Mouse (Mus musculus) limb, embryonic 15.5 days (tissue): ENCODE data around the gene Spn. TPM values are rescaled to one million over a fixed set of nuclear protein-coding genes. Genes with fewer than 3 reads are reported as not detected.

Experiments
- ATAC-seq: fragments of 200-750 bp; cut with Nextera tagmentation; 2 replicates; pipeline ENCODE4 v1.8.0; 2017; ENCODE audit warnings: low read depth, moderate TSS enrichment; ENCODE audit not compliant: insufficient number of reproducible peaks, low FRiP score, low TSS enrichment
- H3K27ac ChIP-seq: fragments of 300-500 bp; sonication (generic); 2 replicates; pipeline ENCODE4 v1.5.1; 2015; ENCODE audit warnings: moderate library complexity, mild to moderate bottlenecking, inconsistent platforms
- H3K27me3 ChIP-seq: fragments of 300-500 bp; sonication (generic); 2 replicates; pipeline ENCODE4 v1.6.1; 2015; ENCODE audit warnings: inconsistent platforms
- H3K36me3 ChIP-seq: fragments of 300-500 bp; sonication (generic); 2 replicates; pipeline ENCODE4 v1.6.1; 2015; ENCODE audit warnings: inconsistent platforms
- H3K4me1 ChIP-seq: fragments of 300-500 bp; sonication (generic); 2 replicates; pipeline ENCODE4 v1.6.1; 2015; ENCODE audit warnings: inconsistent platforms
- H3K4me2 ChIP-seq: fragments of 300-500 bp; sonication (generic); 2 replicates; pipeline ENCODE4 v1.6.1; 2015; ENCODE audit warnings: mild to moderate bottlenecking, inconsistent platforms
- H3K4me3 ChIP-seq: fragments of 300-500 bp; sonication (generic); 2 replicates; pipeline ENCODE4 v1.5.1; 2015; ENCODE audit warnings: mild to moderate bottlenecking, inconsistent platforms
- H3K9ac ChIP-seq: fragments of 300-500 bp; sonication (generic); 2 replicates; pipeline ENCODE4 v1.6.1; 2015; ENCODE audit warnings: inconsistent platforms
- H3K9me3 ChIP-seq: fragments of 300-500 bp; sonication (generic); 2 replicates; pipeline ENCODE4 v1.6.1; 2016; ENCODE audit warnings: inconsistent platforms
- WGBS: fragments of 180-500 bp; shearing (Covaris S2); methylation state at CpG from one replicate; pipeline ENCODE4 v1.1.7; 2015; 5-methylcytosine and 5-hydroxymethylcytosine counted together
- polyA plus RNA-seq: library from polyadenylated mRNA; unstranded; fragments of >200 nt; fragmentation: Nextera tagmentation; extraction: Ambion mirVana; gene quantifications from 2 replicates; pipeline ENCODE4 v1.2.1, GENCODE M21; 2015

The Spn gene
- polyA plus RNA-seq, 1 experiment from 2014 or later: 0.81 TPM

DNA sequence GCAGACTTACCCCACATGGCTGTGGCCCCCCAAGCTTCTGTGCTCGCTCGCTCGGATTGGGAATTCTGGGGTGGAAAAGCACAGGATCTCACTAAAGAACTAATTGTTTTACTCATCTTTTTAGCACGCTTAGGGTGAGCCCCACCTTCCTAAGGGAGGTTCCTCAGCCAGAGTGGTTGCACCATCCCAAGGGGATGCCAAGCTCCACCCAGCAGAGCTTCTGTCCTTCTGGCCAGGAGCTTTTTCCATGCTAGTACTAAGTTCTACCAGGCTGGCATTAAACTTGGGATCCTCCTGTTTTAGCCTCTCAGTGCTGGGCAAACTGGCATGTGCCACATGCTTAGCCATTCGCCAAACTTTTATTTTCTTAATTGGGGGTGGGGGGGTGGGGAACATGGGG lies 24.9 kb upstream of the Spn start:
- Histone ChIP-seq H3K27me3 (no peaks in the 10 kb centered on the region), H3K9me3 (no peaks in the 10 kb centered on the region), H3K4me1 (no peaks in the 10 kb centered on the region), H3K27ac (no peak overlapping the region), H3K4me3 (no peak overlapping the region), H3K9ac (no peak overlapping the region), H3K36me3 (no peaks in the 10 kb centered on the region), H3K4me2 (no peak overlapping the region)
- 83% methylated on average over 5 of the region's 5 CpGs for WGBS
- ATAC-seq: no peak

DNA sequence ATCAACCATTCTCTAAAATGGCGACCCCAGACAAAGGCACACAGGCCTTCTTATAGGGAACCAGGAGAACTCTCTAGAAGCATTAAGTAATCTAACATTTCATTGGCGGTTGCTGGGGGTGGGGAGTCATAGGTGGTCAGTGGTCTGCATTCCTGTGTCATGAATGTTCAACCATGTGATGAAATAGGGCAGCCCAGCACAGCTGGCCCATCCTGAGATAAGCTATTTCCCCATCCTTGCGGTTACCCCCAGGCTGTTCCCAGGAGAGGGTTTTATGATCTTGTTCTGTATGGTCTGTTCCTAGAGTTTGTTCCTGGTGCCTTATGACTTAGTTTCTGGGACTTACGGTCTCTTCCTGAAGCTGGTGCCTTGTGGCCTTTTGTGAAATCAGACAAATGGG lies 19.9 kb upstream of the Spn start:
- Histone ChIP-seq H3K4me2 (no peak overlapping the region), H3K9me3 (no peaks in the 10 kb centered on the region), H3K4me1 (no peaks in the 10 kb centered on the region), H3K27ac (no peak overlapping the region), H3K4me3 (no peak overlapping the region), H3K27me3 (no peaks in the 10 kb centered on the region), H3K9ac (no peak overlapping the region), H3K36me3 (no peaks in the 10 kb centered on the region)
- 75% methylated on average over 4 of the region's 4 CpGs for WGBS
- no peak for ATAC-seq

DNA sequence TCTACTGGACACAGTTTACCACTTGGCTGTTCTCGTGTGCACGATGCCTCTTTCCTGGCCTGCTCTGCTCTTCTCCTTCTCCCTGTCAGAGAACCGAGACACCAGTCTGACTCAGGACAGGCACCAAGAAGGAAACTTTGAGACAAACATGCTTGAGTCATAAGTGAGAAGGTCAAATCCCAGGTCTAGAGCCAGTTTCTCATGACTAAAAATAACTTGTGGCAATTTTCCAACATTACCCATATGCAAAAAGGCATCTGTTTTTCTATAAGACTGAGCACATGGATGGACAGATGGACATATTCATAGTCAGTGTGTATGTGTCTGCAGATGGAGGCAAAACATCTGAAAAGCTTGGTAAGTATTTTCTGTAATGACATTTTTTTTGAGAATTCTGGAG lies 15.9 kb upstream of the Spn start:
- H3K9me3 ChIP-seq: no peaks in the 10 kb centered on the region
- no peak overlapping the region for H3K4me3 ChIP-seq
- WGBS: 80% methylated on average over 3 of the region's 3 CpGs
- H3K9ac ChIP-seq: no peak overlapping the region
- no peaks in the 10 kb centered on the region for H3K27me3 ChIP-seq
- no peaks in the 10 kb centered on the region for H3K4me1 ChIP-seq
- no peaks in the 10 kb centered on the region for H3K36me3 ChIP-seq
- ATAC-seq: no peak
- no peak overlapping the region for H3K27ac ChIP-seq
- H3K4me2 ChIP-seq: no peak overlapping the region

DNA sequence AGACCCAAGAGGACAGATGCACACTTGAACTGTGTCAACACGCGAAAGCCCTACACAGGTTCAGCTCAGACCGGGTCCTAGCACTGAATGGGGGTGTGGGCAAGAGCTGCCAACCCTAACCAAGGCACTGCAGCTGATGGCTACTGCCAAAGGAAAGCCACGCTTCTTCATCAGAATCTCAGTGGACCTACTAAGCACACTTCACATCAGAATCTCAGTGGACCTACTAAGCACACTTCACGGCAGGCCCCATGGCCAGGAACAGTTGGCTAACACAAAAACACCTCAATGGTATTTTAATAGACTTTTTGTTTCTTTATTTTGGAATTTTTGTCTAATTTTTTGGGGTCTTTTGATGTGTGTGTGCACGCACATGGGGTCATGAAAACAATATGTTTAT lies 14.8 kb upstream of the Spn start:
- H3K36me3 ChIP-seq: no peaks in the 10 kb centered on the region
- no peak for ATAC-seq
- WGBS: 90% methylated on average over 6 of the region's 6 CpGs

DNA sequence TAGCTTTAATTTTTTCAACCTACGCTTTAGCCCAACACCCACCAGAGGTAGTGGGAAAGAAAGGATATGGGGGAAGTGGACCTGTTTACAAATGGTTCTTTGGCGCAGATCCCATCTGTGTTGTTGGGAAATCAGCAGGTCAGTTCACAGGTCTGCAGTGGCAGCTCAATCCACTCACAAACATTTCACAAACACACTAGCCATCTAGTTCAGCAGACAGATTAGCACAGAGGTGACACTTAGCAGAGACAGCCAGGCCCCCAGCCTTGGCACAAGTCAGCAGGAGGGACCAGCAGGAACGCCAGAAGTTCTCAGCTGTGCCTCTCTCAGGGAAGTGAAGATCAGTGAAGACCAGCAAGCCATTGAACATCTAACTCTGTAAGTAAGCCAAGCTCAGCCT lies 10.3 kb upstream of the Spn start:
- no peak overlapping the region for H3K4me2 ChIP-seq
- no peaks in the 10 kb centered on the region for H3K36me3 ChIP-seq
- H3K27me3 ChIP-seq: no peaks in the 10 kb centered on the region
- no peak overlapping the region for H3K27ac ChIP-seq
- no peak overlapping the region for H3K4me3 ChIP-seq
- WGBS: 51% methylated on average over 3 of the region's 3 CpGs
- H3K9me3 ChIP-seq: no peaks in the 10 kb centered on the region
- H3K4me1 ChIP-seq: no peaks in the 10 kb centered on the region
- ATAC-seq: no peak
- no peak overlapping the region for H3K9ac ChIP-seq

More for the DNA sequence above, 14.8 kb upstream of the Spn start:
- no peak overlapping the region for H3K4me3 ChIP-seq
- H3K4me1 ChIP-seq: no peaks in the 10 kb centered on the region
- H3K9me3 ChIP-seq: no peaks in the 10 kb centered on the region
- no peak overlapping the region for H3K9ac ChIP-seq
- H3K27ac ChIP-seq: no peak overlapping the region
- H3K27me3 ChIP-seq: no peaks in the 10 kb centered on the region
- no peak overlapping the region for H3K4me2 ChIP-seq

DNA sequence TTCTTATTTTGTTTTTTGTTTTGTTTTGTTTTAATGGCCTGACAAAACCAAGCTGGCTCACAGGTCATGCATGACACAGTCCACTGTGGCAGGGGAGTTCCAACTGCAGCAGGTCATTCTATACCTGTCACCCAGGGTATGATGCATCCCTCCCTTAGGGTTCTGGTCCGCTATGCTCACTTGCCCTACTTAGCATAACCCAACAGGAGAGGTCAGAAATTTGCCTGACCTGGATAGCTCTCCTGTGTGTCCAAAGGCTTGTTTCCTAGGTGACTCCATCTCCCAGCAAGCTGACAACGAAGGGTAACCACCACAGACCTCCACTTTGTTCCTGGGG lies 8.6 kb upstream of the Spn start:
- Histone ChIP-seq H3K4me2 (no peak overlapping the region), H3K4me1 (no peaks in the 10 kb centered on the region), H3K9ac (no peak overlapping the region), H3K4me3 (no peak overlapping the region), H3K27ac (no peak overlapping the region), H3K27me3 (no peaks in the 10 kb centered on the region), H3K36me3 (no peaks in the 10 kb centered on the region), H3K9me3 (no peaks in the 10 kb centered on the region)
- ATAC-seq: no peak
- WGBS: 67% methylated on average over 2 of the region's 2 CpGs

DNA sequence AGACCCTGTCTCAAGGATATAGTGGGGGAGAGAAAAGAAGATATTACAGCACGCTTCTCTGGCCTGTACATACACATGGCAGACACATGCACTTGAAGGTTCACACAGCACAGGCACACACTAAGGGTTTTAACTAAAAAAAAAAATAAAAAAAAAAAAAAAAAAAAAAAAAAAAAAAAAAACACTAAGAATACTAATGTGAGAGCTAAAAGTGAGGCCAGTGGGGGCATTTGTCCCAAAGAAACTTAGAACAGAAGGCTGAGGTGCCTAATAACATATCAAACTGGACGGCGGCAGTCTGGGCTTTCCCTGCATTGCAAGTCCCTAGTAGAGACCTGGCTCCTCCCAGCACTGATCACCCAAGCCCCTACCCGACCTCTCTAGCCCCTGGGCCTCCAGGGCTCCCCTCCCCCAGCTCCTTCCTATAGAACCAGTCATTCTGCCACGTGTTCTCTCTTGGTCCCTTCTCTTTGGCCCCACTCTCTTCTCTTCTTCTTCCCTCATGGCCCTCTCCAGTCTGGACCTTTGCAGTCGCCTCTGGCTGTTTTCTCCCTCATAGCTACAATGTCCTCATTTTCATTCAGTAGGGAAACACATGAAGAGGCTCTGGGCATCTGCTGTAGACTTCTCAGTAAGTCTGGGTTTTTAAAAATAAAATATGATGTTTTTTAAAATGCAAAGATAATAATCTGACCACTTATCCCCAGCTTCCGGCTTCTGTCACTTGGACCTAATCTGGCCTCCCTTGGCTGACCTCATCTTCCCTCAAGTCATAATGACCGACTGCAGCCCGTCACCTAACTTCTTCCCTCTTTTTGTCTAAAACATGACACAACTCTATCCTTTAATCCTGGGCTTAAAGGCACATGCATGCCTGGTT lies 8.0 kb upstream of the Spn start:
- H3K9ac ChIP-seq: no peak overlapping the region
- no peaks in the 10 kb centered on the region for H3K27me3 ChIP-seq
- no peaks in the 10 kb centered on the region for H3K4me1 ChIP-seq
- no peaks in the 10 kb centered on the region for H3K9me3 ChIP-seq
- no peak overlapping the region for H3K4me3 ChIP-seq
- ATAC-seq: no peak
- H3K36me3 ChIP-seq: no peaks in the 10 kb centered on the region
- WGBS: 52% methylated on average over 9 of the region's 9 CpGs
- no peak overlapping the region for H3K4me2 ChIP-seq
- no peak overlapping the region for H3K27ac ChIP-seq

DNA sequence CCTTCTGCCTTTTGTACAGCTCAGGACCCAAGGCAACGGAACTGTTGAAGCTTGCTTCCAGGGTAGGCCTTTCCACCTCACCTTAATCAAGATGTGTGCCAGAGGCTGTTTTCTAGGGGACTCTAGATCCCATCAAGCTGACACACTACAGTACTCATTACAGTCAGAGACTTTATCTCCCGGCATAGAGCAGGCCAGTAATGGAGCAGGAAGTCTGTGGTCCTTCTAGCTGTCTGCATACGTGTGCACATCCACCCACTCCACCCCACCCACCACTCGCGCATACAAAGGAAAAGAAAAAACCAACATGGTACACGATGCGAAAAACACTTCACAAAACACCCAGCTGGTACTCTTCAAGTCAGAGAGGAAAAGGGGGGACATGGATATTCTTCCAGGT lies 6.8 kb upstream of the Spn start:
- H3K9ac ChIP-seq: no peak overlapping the region
- no peak overlapping the region for H3K27ac ChIP-seq
- no peaks in the 10 kb centered on the region for H3K4me1 ChIP-seq
- no peaks in the 10 kb centered on the region for H3K9me3 ChIP-seq
- no peaks in the 10 kb centered on the region for H3K36me3 ChIP-seq
- no peak overlapping the region for H3K4me2 ChIP-seq
- WGBS: 84% methylated on average over 7 of the region's 7 CpGs
- H3K4me3 ChIP-seq: no peak overlapping the region
- no peaks in the 10 kb centered on the region for H3K27me3 ChIP-seq
- ATAC-seq: no peak

DNA sequence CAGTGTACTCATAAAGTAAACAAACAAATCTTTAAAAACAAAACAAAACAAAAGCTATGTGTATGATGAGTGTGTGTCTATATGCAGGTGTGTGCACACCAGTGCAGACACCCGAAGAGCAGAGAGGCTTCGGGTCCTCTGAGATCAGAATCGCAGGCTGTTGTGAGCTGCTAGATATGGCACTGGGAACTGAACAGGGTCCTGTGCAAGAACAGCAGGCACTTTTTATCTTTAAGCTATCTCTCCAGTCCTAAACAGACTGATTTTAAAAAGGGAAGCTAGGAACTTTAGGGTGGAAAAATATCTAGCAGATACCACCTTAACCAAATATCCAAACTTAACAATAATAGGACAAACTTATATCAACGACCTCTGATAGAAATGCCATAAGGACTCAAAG lies 5.0 kb upstream of the Spn start:
- no peak overlapping the region for H3K4me2 ChIP-seq
- ATAC-seq: no peak
- no peaks in the 10 kb centered on the region for H3K27me3 ChIP-seq
- H3K9ac ChIP-seq: no peak overlapping the region
- WGBS: 83% methylated on average over 4 of the region's 4 CpGs
- H3K36me3 ChIP-seq: no peaks in the 10 kb centered on the region
- H3K4me3 ChIP-seq: no peak overlapping the region
- H3K27ac ChIP-seq: no peak overlapping the region
- no peaks in the 10 kb centered on the region for H3K4me1 ChIP-seq
- H3K9me3 ChIP-seq: no peaks in the 10 kb centered on the region

DNA sequence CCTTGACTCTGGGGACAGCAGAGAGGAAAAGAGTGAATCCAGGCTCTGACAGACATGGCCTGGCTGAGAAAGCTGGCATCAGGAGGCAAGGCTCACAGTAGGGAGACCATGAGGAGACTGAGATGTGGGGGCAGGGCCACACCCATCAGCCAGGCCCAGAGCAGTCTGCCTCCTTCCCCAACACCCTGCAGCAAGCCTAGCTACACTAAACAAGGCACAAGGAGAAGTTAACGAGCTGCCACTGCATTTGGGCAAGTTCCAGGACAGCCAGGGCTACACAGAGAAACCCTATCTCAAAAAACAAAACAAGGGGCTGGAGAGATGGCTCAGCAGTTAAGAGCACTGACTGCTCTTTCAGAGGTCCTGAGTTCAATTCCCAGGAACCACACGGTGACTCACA lies 4.6 kb upstream of the Spn start:
- H3K9ac ChIP-seq: no peak overlapping the region
- H3K4me3 ChIP-seq: no peak overlapping the region
- H3K4me2 ChIP-seq: no peak overlapping the region
- no peaks in the 10 kb centered on the region for H3K4me1 ChIP-seq
- H3K9me3 ChIP-seq: no peaks in the 10 kb centered on the region
- H3K27ac ChIP-seq: no peak overlapping the region
- H3K27me3 ChIP-seq: no peaks in the 10 kb centered on the region
- ATAC-seq: no peak
- no peaks in the 10 kb centered on the region for H3K36me3 ChIP-seq
- WGBS: 47% methylated on average over 2 of the region's 2 CpGs

DNA sequence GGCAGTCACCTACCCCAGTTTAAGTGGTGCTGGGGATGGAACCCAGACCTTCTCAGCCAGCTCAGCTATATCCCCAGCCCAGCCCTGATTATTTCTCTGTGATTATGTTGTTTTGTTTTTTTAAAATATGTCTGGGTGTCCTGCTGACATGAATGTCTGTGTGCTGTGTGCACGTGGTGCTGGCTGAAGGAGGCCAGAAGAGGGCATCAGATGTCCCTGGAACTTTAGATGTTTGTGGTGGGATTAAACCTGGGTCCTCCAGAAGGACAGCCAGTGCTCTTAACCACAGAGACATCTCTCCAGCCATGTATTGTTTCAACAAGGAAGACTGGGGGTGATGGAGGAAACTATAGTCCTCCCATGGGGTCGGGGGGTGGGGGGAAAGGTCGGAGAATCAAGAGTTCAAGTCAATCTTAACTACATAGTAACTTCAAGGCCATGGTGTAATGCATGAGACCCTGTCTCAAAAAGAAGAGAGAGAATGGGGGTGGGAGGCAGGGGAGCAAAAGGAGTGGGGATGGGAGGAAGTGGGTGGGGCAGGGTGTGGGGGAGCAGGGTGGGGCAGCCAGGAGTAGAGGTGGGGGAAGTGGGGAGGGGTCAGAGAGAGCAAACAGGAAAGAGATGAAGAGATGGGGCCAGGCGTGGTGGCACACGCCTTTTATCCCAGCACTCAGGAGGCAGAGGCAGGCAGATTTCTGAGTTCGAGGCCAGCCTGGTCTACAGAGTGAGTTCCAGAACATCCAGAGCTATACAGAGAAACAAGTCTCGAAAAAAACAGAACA lies 3.2 kb upstream of the Spn start:
- H3K36me3 ChIP-seq: no peaks in the 10 kb centered on the region
- H3K27ac ChIP-seq: no peak overlapping the region
- ATAC-seq: no peak
- H3K4me1 ChIP-seq: no peaks in the 10 kb centered on the region
- H3K27me3 ChIP-seq: no peaks in the 10 kb centered on the region
- 69% methylated on average over 7 of the region's 7 CpGs for WGBS
- no peak overlapping the region for H3K4me3 ChIP-seq
- no peaks in the 10 kb centered on the region for H3K9me3 ChIP-seq
- no peak overlapping the region for H3K9ac ChIP-seq
- no peak overlapping the region for H3K4me2 ChIP-seq

DNA sequence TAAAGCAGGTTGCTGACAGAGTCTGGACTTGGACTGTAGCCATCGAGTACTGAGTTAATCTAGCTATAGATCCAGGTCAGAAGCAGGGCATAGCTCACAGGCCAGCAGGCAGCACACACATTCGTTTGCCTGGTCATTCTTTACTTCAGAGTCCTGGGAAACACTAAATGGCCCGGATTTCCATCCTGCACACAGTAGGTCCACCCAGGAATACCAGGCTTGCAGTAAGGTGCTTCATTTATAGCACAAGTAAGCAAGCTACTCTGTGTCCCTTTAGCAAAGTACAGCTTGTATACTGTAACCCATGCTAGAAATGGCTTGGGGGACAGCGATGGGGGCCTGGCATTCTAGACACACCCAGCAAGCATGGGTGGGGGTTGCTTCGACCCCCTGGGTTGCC lies 1.9 kb upstream of the Spn start:
- H3K9me3 ChIP-seq: no peaks in the 10 kb centered on the region
- ATAC-seq: no peak
- no peak overlapping the region for H3K27ac ChIP-seq
- no peaks in the 10 kb centered on the region for H3K4me1 ChIP-seq
- H3K36me3 ChIP-seq: no peaks in the 10 kb centered on the region
- H3K9ac ChIP-seq: no peak overlapping the region
- no peaks in the 10 kb centered on the region for H3K27me3 ChIP-seq
- 56% methylated on average over 5 of the region's 5 CpGs for WGBS
- no peak overlapping the region for H3K4me3 ChIP-seq
- no peak overlapping the region for H3K4me2 ChIP-seq
